Mouse (Mus musculus) heart, postnatal 0 days (tissue): Measurements from ENCODE around the gene Hist1h4h. TPM values are rescaled to one million over a fixed set of nuclear protein-coding genes. Genes with fewer than 3 reads are reported as not detected.
"Not testable (repeated sequence)": the region's sequence is repeated elsewhere in the genome, so short reads cannot be mapped to it uniquely, and the experiment has no call there.

Source experiments
- ATAC-seq: fragments of 200-750 bp; cut with Nextera tagmentation; 2 replicates; pipeline ENCODE4 v1.8.0; 2017; ENCODE audit warnings: low read depth, moderate number of reproducible peaks, moderate library complexity; ENCODE audit not compliant: insufficient read depth
- DNase-seq: peaks from one replicate; pipeline ENCODE4 v3.0.0-alpha.2; 2016; ENCODE audit warnings: low spot score
- H3K27ac ChIP-seq: fragments of 300-500 bp; sonication (generic); 2 replicates; pipeline ENCODE4 v1.5.1; 2014; ENCODE audit warnings: low read depth, mild to moderate bottlenecking
- H3K27me3 ChIP-seq: fragments of 300-500 bp; sonication (generic); 2 replicates; pipeline ENCODE4 v1.6.1; 2014; ENCODE audit warnings: low read length, mixed read lengths; ENCODE audit not compliant: control insufficient read depth, insufficient read depth
- H3K36me3 ChIP-seq: fragments of 300-500 bp; sonication (generic); replicated peaks from 2 replicates; pipeline ENCODE4 v1.6.1; 2014; ENCODE audit warnings: low read length, mixed read lengths; ENCODE audit not compliant: control insufficient read depth, insufficient read depth
- H3K4me1 ChIP-seq: fragments of 300-500 bp; sonication (generic); 2 replicates; pipeline ENCODE4 v1.6.1; 2014; ENCODE audit warnings: antibody characterized with exemption; ENCODE audit not compliant: control insufficient read depth, insufficient read depth
- H3K4me2 ChIP-seq: fragments of 300-500 bp; sonication (generic); 2 replicates; pipeline ENCODE4 v1.6.1; 2014; ENCODE audit warnings: low read depth, mild to moderate bottlenecking, low read length, moderate library complexity
- H3K4me3 ChIP-seq: fragments of 300-500 bp; sonication (generic); 2 replicates; pipeline ENCODE4 v1.5.1; 2014; ENCODE audit warnings: low read depth, low read length
- H3K9ac ChIP-seq: fragments of 300-500 bp; sonication (generic); replicated peaks from 2 replicates; pipeline ENCODE4 v1.6.1; 2014; ENCODE audit warnings: low read depth, low read length, mixed read lengths
- H3K9me3 ChIP-seq: fragments of 300-500 bp; sonication (generic); replicated peaks from 2 replicates; pipeline ENCODE4 v1.6.1; 2016; ENCODE audit warnings: low read length; ENCODE audit not compliant: control insufficient read depth
- CTCF ChIP-seq: IDR thresholded peaks from 2 replicates; pipeline ENCODE4 v1.5.1; 2016; ENCODE audit warnings: antibody characterized with exemption, control low read depth, low read depth
- EP300 ChIP-seq: IDR thresholded peaks from 2 replicates; pipeline ENCODE4 v1.6.1; 2016; ENCODE audit warnings: antibody characterized with exemption, low read depth
- WGBS: fragments of 180-500 bp; shearing (Covaris S2); extraction: QIAGEN DNeasy Blood & Tissue Kit; methylation state at CpG from one replicate; pipeline ENCODE4 v1.1.7; 2014; 5-methylcytosine and 5-hydroxymethylcytosine counted together
- polyA plus RNA-seq: library from polyadenylated mRNA; unstranded; fragments of >200 nt; fragmentation: Nextera tagmentation; extraction: Ambion mirVana; gene quantifications from 2 replicates; pipeline ENCODE4 v1.2.1, GENCODE M21; 2015
- total RNA-seq: library from RNA; depleted of rRNA; stranded (reverse); fragments of >200 nt; gene quantifications from 2 replicates; pipeline ENCODE4 v1.2.3, GENCODE M21; 2014; ENCODE audit warnings: low replicate concordance

Gene Hist1h4h
- total and polyA plus RNA-seq, 2 experiments from 2014 or later: 30.4 to 4,565 TPM

GRCm38 (mm10) chr13:23573898-23574524 lies 43.2 kb downstream of the Hist1h4h start, which contains the start of the genes Hist1h2bf and Hist1h2ad:
TSS of gene Hist1h2bf (minus strand) at chr13:23574196.
TSS of gene Hist1h2ad (plus strand) at chr13:23574381.
- H3K4me3 ChIP-seq: peak within 1 kb of the TSS; percentile 51
- peak; percentile 81 for ATAC-seq

DNA sequence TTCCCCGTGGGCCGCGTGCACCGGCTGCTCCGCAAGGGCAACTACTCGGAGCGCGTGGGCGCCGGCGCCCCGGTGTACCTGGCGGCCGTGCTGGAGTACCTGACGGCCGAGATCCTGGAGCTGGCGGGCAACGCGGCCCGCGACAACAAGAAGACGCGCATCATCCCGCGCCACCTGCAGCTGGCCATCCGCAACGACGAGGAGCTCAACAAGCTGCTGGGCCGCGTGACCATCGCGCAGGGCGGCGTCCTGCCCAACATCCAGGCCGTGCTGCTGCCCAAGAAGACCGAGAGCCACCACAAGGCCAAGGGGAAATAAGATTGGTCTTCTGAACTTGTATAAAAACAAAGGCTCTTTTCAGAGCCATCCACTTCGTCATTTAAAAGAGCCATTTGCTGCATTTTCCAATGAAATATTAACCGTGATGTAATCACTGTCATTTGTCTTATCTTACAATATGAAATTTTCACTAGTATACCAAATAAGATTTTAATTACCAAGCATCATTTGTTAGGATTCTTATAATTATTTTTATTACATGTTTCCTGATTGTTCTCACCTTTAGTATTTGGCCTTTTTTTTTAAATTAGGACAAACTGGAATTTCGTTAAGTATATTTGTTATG lies 43.8 kb downstream of the Hist1h4h start:
- H3K27me3 ChIP-seq, ATAC-seq, DNase-seq, H3K36me3 ChIP-seq, H3K9me3 ChIP-seq, H3K9ac ChIP-seq: not testable (repeated sequence)
- Histone ChIP-seq H3K27ac (peak overlapping the region; percentile 71; the same call in 1 of the 2 replicates), H3K4me1 (peaks cover 16% of the 10 kb centered on the region; the same call in 1 of the 2 replicates), H3K4me3 (peak overlapping the region; percentile 51), H3K4me2 (peak overlapping the region; percentile 53; the same call in 1 of the 2 replicates)
- WGBS: 10% methylated on average over 5 of the region's 39 CpGs

More at GRCm38 (mm10) chr13:23573898-23574524, 43.2 kb downstream of the Hist1h4h start, which contains the start of the genes Hist1h2bf and Hist1h2ad:
- not testable (repeated sequence) for H3K36me3 ChIP-seq, H3K9me3 ChIP-seq, H3K27me3 ChIP-seq
- TF ChIP-seq EP300: peak; percentile 90
- peak; percentile 97 for DNase-seq
- H3K4me2 ChIP-seq: peak within 1 kb of the TSS; percentile 62
- 3% methylated on average over 31 of the region's 42 CpGs for WGBS
- peak within 1 kb of the TSS; percentile 59; the same call in 1 of the 2 replicates for H3K9ac ChIP-seq
- H3K4me1 ChIP-seq: peaks cover 16% of the 10 kb centered on the region; the same call in 1 of the 2 replicates
- H3K27ac ChIP-seq: peak within 1 kb of the TSS; percentile 76

GRCm38 (mm10) chr13:23575271-23575851 lies 44.5 kb downstream of the Hist1h4h start, which contains the start of gene Hist1h3d:
TSS of gene Hist1h3d (plus strand) at chr13:23575763.
- DNase-seq (peak; percentile 90), ATAC-seq (peak; percentile 45; the same call in 1 of the 2 replicates)
- Histone ChIP-seq H3K4me1 (peaks cover 16% of the 10 kb centered on the region; the same call in 1 of the 2 replicates), H3K9me3 (no peaks in the 10 kb centered on the region), H3K27ac (peak within 1 kb of the TSS; percentile 71), H3K4me3 (peak within 1 kb of the TSS; percentile 37), H3K9ac (peak within 1 kb of the TSS; percentile 53), H3K36me3 (no peaks in the 10 kb centered on the region), H3K4me2 (peak within 1 kb of the TSS; percentile 53), H3K27me3 (no peaks in the 10 kb centered on the region)
- 2% methylated on average over 18 of the region's 18 CpGs for WGBS
- no peak for TF ChIP-seq EP300
- TF ChIP-seq CTCF: no peak

GRCm38 (mm10) chr13:23575864-23576313 lies 45.0 kb downstream of the Hist1h4h start:
- Histone ChIP-seq H3K4me2 (peak overlapping the region; percentile 53), H3K27ac (peak overlapping the region; percentile 66), H3K4me1 (peaks cover 16% of the 10 kb centered on the region; the same call in 1 of the 2 replicates), H3K4me3 (peak overlapping the region; percentile 37), H3K9ac (peak overlapping the region; percentile 53)
- DNase-seq, H3K36me3 ChIP-seq, H3K27me3 ChIP-seq, ATAC-seq, H3K9me3 ChIP-seq: not testable (repeated sequence)
- WGBS: 5% methylated on average over 10 of the region's 40 CpGs

- Histone ChIP-seq H3K9me3 (no peaks in the 10 kb centered on the region), H3K36me3 (no peaks in the 10 kb centered on the region), H3K9ac (peak overlapping the region; percentile 53), H3K27ac (peak overlapping the region; percentile 66), H3K4me3 (peak overlapping the region; percentile 37), H3K27me3 (no peaks in the 10 kb centered on the region), H3K4me2 (peak overlapping the region; percentile 53), H3K4me1 (peaks cover 16% of the 10 kb centered on the region; the same call in 1 of the 2 replicates)
- TF ChIP-seq EP300 (no peak), CTCF (no peak)
- ATAC-seq: no peak
- 46% methylated on average over 7 of the region's 7 CpGs for WGBS
- DNase-seq: no peak
Measured at GRCm38 (mm10) chr13:23576351-23576881, 45.6 kb downstream of the Hist1h4h start.
